Mouse (Mus musculus) cerebellum, adult 11 months (tissue): ENCODE data around the gene Rpl9-ps1.

Source experiments
- DNase-seq: peaks from one replicate; pipeline ENCODE4 v3.0.0; 2022

Gene Rpl9-ps1

GRCm38 (mm10) chr11:83645521-83645920, at the start of gene Rpl9-ps1:
Gene Rpl9-ps1 (minus strand): TSS chr11:83645621.
- DNase-seq, result no peak

- no peak for DNase-seq
These were observed 46.6 kb upstream of the Rpl9-ps1 start for GRCm38 (mm10) chr11:83692008-83692407.

GRCm38 (mm10) chr11:83689918-83690317, 44.5 kb upstream of the Rpl9-ps1 start:
- DNase-seq, result no peak

- DNase-seq, result no peak
These were observed 30.2 kb upstream of the Rpl9-ps1 start for GRCm38 (mm10) chr11:83675665-83676064.

GRCm38 (mm10) chr11:83671743-83672142, 26.3 kb upstream of the Rpl9-ps1 start:
- no peak for DNase-seq

GRCm38 (mm10) chr11:83663532-83663931, 18.1 kb upstream of the Rpl9-ps1 start:
- DNase-seq, result no peak

GRCm38 (mm10) chr11:83662204-83662603, 16.8 kb upstream of the Rpl9-ps1 start, which contains the start of gene Ccl4:
Gene Ccl4 (plus strand): TSS chr11:83662584.
- no peak for DNase-seq

GRCm38 (mm10) chr11:83658797-83659196, 13.4 kb upstream of the Rpl9-ps1 start:
- DNase-seq, result no peak

GRCm38 (mm10) chr11:83657508-83657907, 12.1 kb upstream of the Rpl9-ps1 start:
- no peak for DNase-seq

- DNase-seq, result no peak
These were observed 9.2 kb upstream of the Rpl9-ps1 start for GRCm38 (mm10) chr11:83654606-83655005.

- no peak for DNase-seq
These were observed 4.0 kb upstream of the Rpl9-ps1 start, which contains the start of gene Ccl3 for GRCm38 (mm10) chr11:83649305-83649841. Gene Ccl3 (minus strand): TSS chr11:83649355.

- no peak for DNase-seq
These were observed 1.1 kb upstream of the Rpl9-ps1 start for GRCm38 (mm10) chr11:83646356-83647149.

GRCm38 (mm10) chr11:83641216-83641615, 4.2 kb downstream of the Rpl9-ps1 start:
- DNase-seq, result no peak

GRCm38 (mm10) chr11:83640141-83640540, 5.3 kb downstream of the Rpl9-ps1 start:
- no peak for DNase-seq

- no peak for DNase-seq
These were observed 5.9 kb downstream of the Rpl9-ps1 start for GRCm38 (mm10) chr11:83639533-83639932.

- no peak for DNase-seq
These were observed 6.5 kb downstream of the Rpl9-ps1 start for GRCm38 (mm10) chr11:83638934-83639333.

- no peak for DNase-seq
These were observed 8.6 kb downstream of the Rpl9-ps1 start for GRCm38 (mm10) chr11:83636742-83637235.

- DNase-seq, result no peak
These were observed 10.5 kb downstream of the Rpl9-ps1 start for GRCm38 (mm10) chr11:83634898-83635297.

- no peak for DNase-seq
These were observed 11.0 kb downstream of the Rpl9-ps1 start for GRCm38 (mm10) chr11:83634425-83634824.

- DNase-seq, result no peak
These were observed 12.7 kb downstream of the Rpl9-ps1 start for GRCm38 (mm10) chr11:83632744-83633143.

GRCm38 (mm10) chr11:83631065-83631464, 14.4 kb downstream of the Rpl9-ps1 start:
- DNase-seq, result no peak

- no peak for DNase-seq
These were observed 14.8 kb downstream of the Rpl9-ps1 start for GRCm38 (mm10) chr11:83630630-83631029.

- no peak for DNase-seq
These were observed 16.6 kb downstream of the Rpl9-ps1 start for GRCm38 (mm10) chr11:83628808-83629207.

- no peak for DNase-seq
These were observed 21.8 kb downstream of the Rpl9-ps1 start for GRCm38 (mm10) chr11:83623586-83623985.
